Mouse (Mus musculus) stomach, embryonic 14.5 days (tissue): Measurements from ENCODE around the gene Lemd2. TPM values are rescaled to one million over a fixed set of nuclear protein-coding genes. Genes with fewer than 3 reads are reported as not detected.

Source experiments
- ATAC-seq: fragments of 200-750 bp; cut with Nextera tagmentation; 2 replicates; pipeline ENCODE4 v1.8.0; 2017; ENCODE audit warnings: low read depth, moderate TSS enrichment; ENCODE audit not compliant: insufficient number of reproducible peaks, insufficient read depth, low FRiP score
- H3K27ac ChIP-seq: fragments of 300-500 bp; sonication (generic); 2 replicates; pipeline ENCODE4 v1.5.1; 2014; ENCODE audit warnings: mild to moderate bottlenecking, low read length, moderate library complexity, mixed read lengths
- H3K27me3 ChIP-seq: fragments of 300-500 bp; sonication (generic); 2 replicates; pipeline ENCODE4 v1.6.1; 2014; ENCODE audit warnings: low read length, control low read depth, mixed read lengths; ENCODE audit not compliant: control insufficient read depth, insufficient read depth
- H3K36me3 ChIP-seq: fragments of 300-500 bp; sonication (generic); 2 replicates; pipeline ENCODE4 v1.6.1; 2014; ENCODE audit warnings: mild to moderate bottlenecking, control low read depth, low read length, moderate library complexity, mixed read lengths; ENCODE audit not compliant: control insufficient read depth, insufficient read depth
- H3K4me1 ChIP-seq: fragments of 300-500 bp; sonication (generic); 2 replicates; pipeline ENCODE4 v1.6.1; 2014; ENCODE audit warnings: low read length, control low read depth, mixed read lengths; ENCODE audit not compliant: control insufficient read depth, insufficient read depth
- H3K4me2 ChIP-seq: fragments of 300-500 bp; sonication (generic); replicated peaks from 2 replicates; pipeline ENCODE4 v1.6.1; 2014; ENCODE audit warnings: low read depth, low read length, control low read depth
- H3K4me3 ChIP-seq: fragments of 300-500 bp; sonication (generic); 2 replicates; pipeline ENCODE4 v1.5.1; 2014; ENCODE audit warnings: low read depth, low read length, control low read depth
- H3K9ac ChIP-seq: fragments of 300-500 bp; sonication (generic); replicated peaks from 2 replicates; pipeline ENCODE4 v1.6.1; 2014; ENCODE audit warnings: low read depth, mild to moderate bottlenecking, control low read depth, low read length, moderate library complexity, mixed read lengths
- H3K9me3 ChIP-seq: fragments of 300-500 bp; sonication (generic); 2 replicates; pipeline ENCODE4 v1.6.1; 2016; ENCODE audit warnings: low read depth, low read length, control low read depth; ENCODE audit not compliant: control insufficient read depth
- WGBS: fragments of 180-500 bp; shearing (Covaris S2); extraction: QIAGEN DNeasy Blood & Tissue Kit; methylation state at CpG from one replicate; pipeline ENCODE4 v1.1.7; 2014; 5-methylcytosine and 5-hydroxymethylcytosine counted together
- polyA plus RNA-seq: library from polyadenylated mRNA; unstranded; fragments of >200 nt; fragmentation: Nextera tagmentation; extraction: Ambion mirVana; gene quantifications from 2 replicates; pipeline ENCODE4 v1.2.1, GENCODE M21; 2014

The Lemd2 gene
- polyA plus RNA-seq, 1 experiment from 2014 or later, result 11.3 TPM

- Histone ChIP-seq H3K4me1 (peaks cover 12% of the 10 kb centered on the region), H3K4me2 (no peak overlapping the region), H3K27ac (no peak overlapping the region), H3K9me3 (no peaks in the 10 kb centered on the region), H3K9ac (no peak overlapping the region), H3K27me3 (no peaks in the 10 kb centered on the region), H3K4me3 (no peak overlapping the region), H3K36me3 (no peaks in the 10 kb centered on the region)
- 75% methylated on average over 4 of the region's 4 CpGs for WGBS
- ATAC-seq, result no peak
These were observed 60.1 kb downstream of the Lemd2 start for GRCm38 (mm10) chr17:27144152-27144551.

GRCm38 (mm10) chr17:27141971-27142450, 62.3 kb downstream of the Lemd2 start:
- peaks cover 12% of the 10 kb centered on the region for H3K4me1 ChIP-seq
- H3K4me2 ChIP-seq, result peak overlapping the region; percentile 23
- H3K36me3 ChIP-seq, result no peaks in the 10 kb centered on the region
- ATAC-seq, result peak; percentile 55
- WGBS, result 14% methylated on average over 10 of the region's 10 CpGs
- H3K27me3 ChIP-seq, result no peaks in the 10 kb centered on the region
- no peaks in the 10 kb centered on the region for H3K9me3 ChIP-seq
- no peak overlapping the region for H3K9ac ChIP-seq
- no peak overlapping the region for H3K4me3 ChIP-seq
- 0 out of 2 replicates have a peak overlapping the region, but pooled peaks have one; percentile 10 for H3K27ac ChIP-seq

- Histone ChIP-seq H3K9me3 (no peaks in the 10 kb centered on the region), H3K36me3 (no peaks in the 10 kb centered on the region), H3K4me3 (no peak overlapping the region), H3K27me3 (no peaks in the 10 kb centered on the region), H3K4me2 (no peak overlapping the region), H3K27ac (no peak overlapping the region), H3K4me1 (peaks cover 6% of the 10 kb centered on the region), H3K9ac (no peak overlapping the region)
- no peak for ATAC-seq
- WGBS, result 66% methylated on average over 9 of the region's 9 CpGs
These were observed 64.0 kb downstream of the Lemd2 start for GRCm38 (mm10) chr17:27140262-27140661.

Other genes starting within 250 kb of the Lemd2 start
- gene Zbtb9, start 231.3 kb downstream of the Lemd2 start, polyA plus RNA-seq, result 9.8 and 10.5 TPM in 2 replicates
- 8.6 and 10.4 TPM in 2 replicates for gene Bak1, start 175.5 kb downstream of the Lemd2 start, polyA plus RNA-seq
- 11.5 and 13.3 TPM in 2 replicates for gene Itpr3, start 147.2 kb downstream of the Lemd2 start, polyA plus RNA-seq
- gene Uqcc2, start 70.6 kb downstream of the Lemd2 start, polyA plus RNA-seq, result 296 and 362 TPM in 2 replicates
- gene Ip6k3, start 36.7 kb downstream of the Lemd2 start, polyA plus RNA-seq, result 0.13 TPM in 1 of 2 replicates, not detected in the other